Mouse (Mus musculus) heart, embryonic 12.5 days (tissue): ENCODE measurements around the gene Ifi44. TPM values are rescaled to one million over a fixed set of nuclear protein-coding genes. Genes with fewer than 3 reads are reported as not detected.
A peak's percentile ranks its signal among the peaks of the same experiment; 100 is the strongest.

Experiments used
- ATAC-seq: fragments of 200-750 bp; cut with Nextera tagmentation; 2 replicates; pipeline ENCODE4 v1.8.0; 2017; ENCODE audit warnings: moderate TSS enrichment, moderate library complexity; ENCODE audit not compliant: insufficient number of reproducible peaks, low FRiP score
- H3K27ac ChIP-seq: fragments of 300-500 bp; sonication (generic); 2 replicates; pipeline ENCODE4 v1.5.1; 2016; ENCODE audit warnings: mild to moderate bottlenecking, moderate library complexity; ENCODE audit not compliant: poor library complexity, severe bottlenecking
- H3K27me3 ChIP-seq: fragments of 300-500 bp; sonication (generic); replicated peaks from 2 replicates; pipeline ENCODE4 v1.6.1; 2016; ENCODE audit warnings: mild to moderate bottlenecking, moderate library complexity
- H3K36me3 ChIP-seq: fragments of 300-500 bp; sonication (generic); 2 replicates; pipeline ENCODE4 v1.6.1; 2016; ENCODE audit warnings: mild to moderate bottlenecking, moderate library complexity
- H3K4me1 ChIP-seq: fragments of 300-500 bp; sonication (generic); replicated peaks from 2 replicates; pipeline ENCODE4 v1.6.1; 2016; ENCODE audit warnings: mild to moderate bottlenecking
- H3K4me2 ChIP-seq: fragments of 300-500 bp; sonication (generic); 2 replicates; pipeline ENCODE4 v1.6.1; 2016; ENCODE audit warnings: mild to moderate bottlenecking, moderate library complexity
- H3K4me3 ChIP-seq: fragments of 300-500 bp; sonication (generic); 2 replicates; pipeline ENCODE4 v1.5.1; 2016; ENCODE audit warnings: mild to moderate bottlenecking
- H3K9ac ChIP-seq: fragments of 300-500 bp; sonication (generic); 2 replicates; pipeline ENCODE4 v1.6.1; 2016; ENCODE audit warnings: mild to moderate bottlenecking, moderate library complexity
- H3K9me3 ChIP-seq: fragments of 300-500 bp; sonication (generic); replicated peaks from 2 replicates; pipeline ENCODE4 v1.6.1; 2016; ENCODE audit warnings: mild to moderate bottlenecking, moderate library complexity
- WGBS: fragments of 180-500 bp; shearing (Covaris S2); methylation state at CpG from one replicate; pipeline ENCODE4 v1.1.7; 2016; 5-methylcytosine and 5-hydroxymethylcytosine counted together
- polyA plus RNA-seq: library from polyadenylated mRNA; unstranded; fragments of >200 nt; fragmentation: Nextera tagmentation; extraction: Ambion mirVana; gene quantifications from 2 replicates; pipeline ENCODE4 v1.2.1, GENCODE M21; 2016

Gene Ifi44
- polyA plus RNA-seq, result 1.1 and 1.2 TPM in 2 replicates

DNA sequence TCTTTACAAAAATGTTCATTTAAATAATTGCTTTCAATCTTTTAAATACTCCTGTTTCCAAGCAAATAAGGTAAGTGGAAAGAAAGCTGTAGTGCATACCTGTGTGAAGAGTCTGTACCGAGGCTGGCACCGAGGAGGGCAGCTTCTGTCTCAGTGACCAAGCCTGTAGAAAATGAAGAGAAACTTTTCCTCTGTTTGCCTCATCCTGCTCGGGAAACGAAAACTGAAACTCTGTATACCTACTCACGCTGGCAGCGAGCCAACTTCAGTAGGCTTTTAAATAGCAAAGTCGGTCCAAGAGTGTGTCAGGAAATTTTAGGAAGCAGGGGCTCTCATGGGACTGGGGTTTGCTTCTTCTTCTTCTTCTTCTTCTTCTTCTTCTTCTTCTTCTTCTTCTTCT is at the start of gene Ifi44:
Ifi44 (minus strand) TSS at position 224 of the 400 bp plus-strand sequence.
- Histone ChIP-seq H3K4me3 (no peak within 1 kb of the TSS), H3K9ac (no peak within 1 kb of the TSS), H3K4me1 (no peaks in the 10 kb centered on the region), H3K27me3 (no peaks in the 10 kb centered on the region), H3K27ac (no peak within 1 kb of the TSS), H3K36me3 (no peaks in the 10 kb centered on the region), H3K9me3 (peaks cover 3% of the 10 kb centered on the region; the same call in 1 of the 2 replicates), H3K4me2 (peak within 1 kb of the TSS; percentile 36)
- WGBS, result 49% methylated on average over 7 of the region's 7 CpGs
- ATAC-seq, result no peak

DNA sequence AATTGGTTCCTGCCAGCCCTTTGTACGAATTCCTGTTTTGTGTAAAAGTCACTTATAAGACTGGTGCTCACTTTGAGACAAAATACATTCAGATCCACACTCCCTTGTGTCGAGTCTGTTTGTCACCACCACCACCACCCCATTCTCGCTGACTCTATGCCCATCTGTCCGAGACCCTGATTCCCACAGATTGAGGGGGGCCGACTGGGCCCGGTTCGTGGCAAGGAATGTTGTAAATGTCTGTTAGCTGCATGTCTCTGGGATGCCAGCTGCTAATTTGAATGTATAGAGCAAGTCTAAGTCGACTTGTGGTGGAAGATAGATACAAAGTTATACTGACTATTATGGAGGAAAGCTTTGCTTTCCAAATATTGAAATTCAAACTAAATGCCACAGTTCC is 38.9 kb upstream of the Ifi44 start:
- no peaks in the 10 kb centered on the region for H3K36me3 ChIP-seq
- no peak overlapping the region for H3K4me2 ChIP-seq
- H3K9ac ChIP-seq, result no peak overlapping the region
- H3K27ac ChIP-seq, result no peak overlapping the region
- 77% methylated on average over 8 of the region's 8 CpGs for WGBS
- H3K27me3 ChIP-seq, result no peaks in the 10 kb centered on the region
- H3K4me3 ChIP-seq, result no peak overlapping the region
- H3K4me1 ChIP-seq, result no peaks in the 10 kb centered on the region
- no peaks in the 10 kb centered on the region for H3K9me3 ChIP-seq
- ATAC-seq, result no peak

DNA sequence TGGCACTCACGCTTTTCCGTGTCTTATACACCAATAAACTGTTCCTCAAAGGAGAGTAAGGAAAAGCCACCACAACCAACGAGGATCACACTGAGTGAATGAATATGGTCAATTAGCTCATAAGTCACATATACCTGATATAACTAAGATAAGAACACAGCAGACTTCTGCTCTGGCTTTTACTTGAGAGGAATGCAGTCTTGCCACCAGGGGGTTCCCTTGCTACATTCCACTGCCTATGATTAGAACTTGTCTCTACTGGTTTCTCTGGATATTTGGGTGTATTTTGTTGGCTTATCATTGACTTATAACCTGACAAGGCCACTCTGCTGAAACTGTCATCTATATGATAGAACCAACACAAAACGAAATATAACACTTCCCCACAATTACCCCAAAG is 25.3 kb upstream of the Ifi44 start:
- H3K9me3 ChIP-seq, result no peaks in the 10 kb centered on the region
- no peaks in the 10 kb centered on the region for H3K4me1 ChIP-seq
- no peak overlapping the region for H3K4me2 ChIP-seq
- 63% methylated on average over 4 of the region's 4 CpGs for WGBS
- no peak overlapping the region for H3K9ac ChIP-seq
- H3K27me3 ChIP-seq, result no peaks in the 10 kb centered on the region
- no peak overlapping the region for H3K27ac ChIP-seq
- H3K4me3 ChIP-seq, result no peak overlapping the region
- ATAC-seq, result no peak
- no peaks in the 10 kb centered on the region for H3K36me3 ChIP-seq

DNA sequence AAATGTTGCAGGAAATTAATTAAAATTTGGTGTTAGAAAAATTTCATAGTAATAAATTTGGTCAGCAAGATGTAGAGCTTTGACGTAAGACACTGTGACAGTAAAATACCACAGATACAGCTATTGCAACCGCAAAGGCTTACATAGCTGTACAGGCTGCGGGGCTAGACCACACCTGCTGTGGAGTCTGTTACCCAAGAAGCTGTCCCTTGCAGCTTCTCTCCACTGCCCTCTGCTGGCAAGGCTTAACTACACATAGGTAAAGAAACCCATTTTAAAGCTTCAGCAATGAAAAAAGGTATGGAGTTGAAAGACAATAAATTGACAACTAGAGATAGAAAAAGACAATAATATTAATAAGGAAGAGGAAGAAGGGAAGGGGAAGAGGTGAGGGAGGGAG is 21.3 kb upstream of the Ifi44 start:
- no peak overlapping the region for H3K9ac ChIP-seq
- H3K4me3 ChIP-seq, result no peak overlapping the region
- H3K27me3 ChIP-seq, result no peaks in the 10 kb centered on the region
- no peaks in the 10 kb centered on the region for H3K4me1 ChIP-seq
- H3K9me3 ChIP-seq, result no peaks in the 10 kb centered on the region
- ATAC-seq, result no peak
- no peak overlapping the region for H3K27ac ChIP-seq
- 56% methylated on average over 3 of the region's 3 CpGs for WGBS
- no peaks in the 10 kb centered on the region for H3K36me3 ChIP-seq
- H3K4me2 ChIP-seq, result no peak overlapping the region

DNA sequence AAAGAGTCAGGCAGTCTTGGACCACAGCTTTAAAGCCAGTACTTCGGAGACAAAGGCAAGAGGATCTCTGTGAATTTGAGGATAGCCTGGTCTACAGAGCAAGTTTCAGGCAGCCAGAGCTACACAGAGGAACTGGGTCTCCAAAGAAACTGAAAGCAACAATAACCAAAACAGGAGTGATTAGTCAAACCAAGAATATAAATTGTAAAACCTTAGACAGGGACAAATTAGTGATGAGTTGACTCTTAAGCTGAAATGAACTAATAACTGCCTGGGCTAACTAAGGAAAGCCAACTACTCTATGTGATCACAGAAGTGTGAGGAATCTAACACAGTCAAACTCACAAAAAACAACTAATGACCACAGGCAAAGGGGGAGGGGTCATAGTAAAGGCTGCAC is 1.2 kb downstream of the Ifi44 start:
- H3K4me2 ChIP-seq, result no peak overlapping the region
- H3K9ac ChIP-seq, result no peak overlapping the region
- H3K27ac ChIP-seq, result no peak overlapping the region
- H3K9me3 ChIP-seq, result peaks cover 3% of the 10 kb centered on the region; the same call in 1 of the 2 replicates
- 69% methylated on average over 1 of the region's 1 CpGs for WGBS
- no peaks in the 10 kb centered on the region for H3K4me1 ChIP-seq
- no peaks in the 10 kb centered on the region for H3K27me3 ChIP-seq
- no peak overlapping the region for H3K4me3 ChIP-seq
- H3K36me3 ChIP-seq, result no peaks in the 10 kb centered on the region
- ATAC-seq, result no peak

DNA sequence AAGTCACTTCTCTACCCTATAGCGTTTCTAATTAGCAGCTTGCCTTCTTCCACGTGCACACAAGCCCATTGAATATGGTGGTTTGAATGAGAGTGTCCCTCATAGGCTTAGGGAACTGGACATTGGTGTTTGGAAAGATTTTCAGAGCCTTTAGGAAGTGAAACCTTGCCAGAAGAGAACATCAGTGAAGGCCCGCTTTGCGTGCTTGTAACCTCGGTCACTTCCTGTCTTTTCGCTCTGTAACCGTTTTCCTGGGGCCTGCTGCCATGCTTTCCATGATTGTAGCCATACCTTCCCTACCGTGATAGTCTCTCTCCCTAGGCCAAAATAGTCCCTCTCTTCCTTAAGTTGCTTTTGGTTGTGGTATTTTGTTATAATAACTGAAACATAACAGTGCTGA is 3.7 kb downstream of the Ifi44 start:
- H3K9ac ChIP-seq, result no peak overlapping the region
- no peak overlapping the region for H3K27ac ChIP-seq
- H3K9me3 ChIP-seq, result no peaks in the 10 kb centered on the region
- H3K36me3 ChIP-seq, result no peaks in the 10 kb centered on the region
- H3K27me3 ChIP-seq, result no peaks in the 10 kb centered on the region
- no peak overlapping the region for H3K4me2 ChIP-seq
- no peak for ATAC-seq
- no peak overlapping the region for H3K4me3 ChIP-seq
- no peaks in the 10 kb centered on the region for H3K4me1 ChIP-seq
- 84% methylated on average over 8 of the region's 8 CpGs for WGBS

DNA sequence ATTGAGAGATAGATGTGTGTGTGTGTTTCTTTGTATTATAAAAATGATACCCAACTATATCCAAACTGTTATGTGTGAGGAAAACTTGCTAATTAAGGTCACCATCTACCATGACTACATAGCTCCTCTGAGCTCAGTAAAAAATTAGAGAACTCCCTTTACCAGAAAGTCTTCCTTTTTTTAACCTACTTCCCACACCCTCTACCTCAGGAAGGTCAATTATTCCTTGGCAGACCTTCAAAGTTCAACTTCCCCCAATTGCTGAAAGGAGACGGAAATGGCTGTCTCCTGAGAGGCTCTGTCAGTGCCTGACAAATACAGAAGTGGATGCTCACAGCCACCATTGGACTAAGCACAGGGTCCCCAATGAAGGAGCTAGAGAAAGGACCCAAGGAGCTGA is 7.5 kb downstream of the Ifi44 start:
- 74% methylated on average over 1 of the region's 1 CpGs for WGBS
- no peak overlapping the region for H3K27ac ChIP-seq
- H3K9ac ChIP-seq, result no peak overlapping the region
- H3K4me2 ChIP-seq, result no peak overlapping the region
- no peaks in the 10 kb centered on the region for H3K36me3 ChIP-seq
- ATAC-seq, result no peak
- no peak overlapping the region for H3K4me3 ChIP-seq
- H3K4me1 ChIP-seq, result no peaks in the 10 kb centered on the region
- no peaks in the 10 kb centered on the region for H3K27me3 ChIP-seq
- no peaks in the 10 kb centered on the region for H3K9me3 ChIP-seq

DNA sequence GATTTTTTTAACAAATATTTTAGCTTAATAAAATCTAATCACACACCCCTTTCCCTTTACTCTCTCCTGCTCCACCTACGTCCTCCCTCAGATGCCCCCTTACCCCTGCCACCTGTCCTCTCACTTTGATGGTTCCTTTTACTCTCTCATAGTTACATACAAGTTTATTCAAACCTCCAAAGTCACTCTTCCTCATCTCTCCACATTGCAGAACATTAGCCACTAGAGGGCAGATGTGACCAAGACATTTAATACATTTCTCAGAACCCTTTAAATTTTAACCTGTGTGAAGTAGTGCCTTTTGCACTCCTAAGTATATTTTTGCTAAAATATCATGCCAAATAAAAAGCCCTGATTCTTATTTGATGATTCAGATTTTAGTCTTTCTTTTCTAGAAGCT is 33.5 kb downstream of the Ifi44 start:
- no peak overlapping the region for H3K9ac ChIP-seq
- H3K9me3 ChIP-seq, result no peaks in the 10 kb centered on the region
- no peak overlapping the region for H3K27ac ChIP-seq
- ATAC-seq, result no peak
- no peaks in the 10 kb centered on the region for H3K4me1 ChIP-seq
- no peak overlapping the region for H3K4me3 ChIP-seq
- no peaks in the 10 kb centered on the region for H3K27me3 ChIP-seq
- 19% methylated on average over 1 of the region's 1 CpGs for WGBS
- H3K4me2 ChIP-seq, result no peak overlapping the region
- H3K36me3 ChIP-seq, result no peaks in the 10 kb centered on the region

DNA sequence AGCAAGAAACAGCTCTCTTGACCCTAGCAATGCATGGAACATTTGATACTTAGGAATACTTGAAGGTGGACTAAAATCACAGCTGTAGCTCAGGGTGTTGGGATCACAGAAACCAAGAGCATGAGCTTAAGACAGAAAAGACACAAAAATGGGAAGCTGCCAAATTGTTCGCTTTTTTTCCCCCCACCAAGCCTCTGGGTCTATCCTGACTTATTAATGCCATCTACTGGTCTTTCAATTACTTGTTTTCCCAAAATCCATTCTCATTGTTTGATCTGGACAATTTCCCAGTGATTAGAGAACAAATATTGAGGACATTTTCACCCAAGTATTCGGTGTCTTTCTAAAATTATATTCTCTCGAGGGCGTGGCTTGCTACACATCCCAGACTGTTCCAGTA is 42.4 kb downstream of the Ifi44 start:
- no peak overlapping the region for H3K4me2 ChIP-seq
- WGBS, result 83% methylated on average over 4 of the region's 4 CpGs
- H3K27ac ChIP-seq, result no peak overlapping the region
- no peaks in the 10 kb centered on the region for H3K4me1 ChIP-seq
- H3K9ac ChIP-seq, result no peak overlapping the region
- H3K27me3 ChIP-seq, result no peaks in the 10 kb centered on the region
- ATAC-seq, result no peak
- H3K36me3 ChIP-seq, result no peaks in the 10 kb centered on the region
- no peaks in the 10 kb centered on the region for H3K9me3 ChIP-seq
- H3K4me3 ChIP-seq, result no peak overlapping the region

Other genes with a start within 250 kb of the Ifi44 start
- not detected in 2 replicates for gene Ifi44l, start 12.9 kb upstream of the Ifi44 start, polyA plus RNA-seq
- gene Ptgfr, start 87.7 kb upstream of the Ifi44 start, polyA plus RNA-seq, result 1.2 TPM in 2 replicates